Mouse (Mus musculus) retina, postnatal 7 days (tissue): Measurements from ENCODE around the gene Stra6.

Source experiments
- DNase-seq: peaks from one replicate; pipeline ENCODE4 v3.0.0-alpha.2; 2012; ENCODE audit warnings: low read depth, low spot score

Gene Stra6

GRCm38 (mm10) chr9:58049861-58050260 lies 13.7 kb upstream of the Stra6 start:
- DNase-seq, result no peak

DNA sequence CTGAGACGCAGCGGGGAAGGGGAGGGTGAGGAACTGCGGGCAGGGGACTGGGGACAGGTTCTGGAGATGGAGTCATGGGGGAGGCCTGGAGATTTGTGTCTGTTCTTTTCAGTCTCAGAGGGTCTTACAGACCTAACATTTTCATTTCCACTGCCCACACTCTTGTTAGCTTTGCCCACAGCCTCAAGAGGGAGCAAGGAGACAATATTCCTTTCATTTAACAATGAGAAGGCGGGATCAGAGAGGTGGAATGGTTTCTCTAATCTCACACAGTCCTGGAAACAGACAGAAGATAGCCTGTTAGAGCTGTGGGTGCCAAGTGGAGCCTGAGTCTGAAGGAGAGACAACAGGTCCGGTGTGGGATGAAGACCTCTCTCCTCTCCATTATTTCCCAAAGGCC lies 11.7 kb upstream of the Stra6 start:
- DNase-seq, result no peak

DNA sequence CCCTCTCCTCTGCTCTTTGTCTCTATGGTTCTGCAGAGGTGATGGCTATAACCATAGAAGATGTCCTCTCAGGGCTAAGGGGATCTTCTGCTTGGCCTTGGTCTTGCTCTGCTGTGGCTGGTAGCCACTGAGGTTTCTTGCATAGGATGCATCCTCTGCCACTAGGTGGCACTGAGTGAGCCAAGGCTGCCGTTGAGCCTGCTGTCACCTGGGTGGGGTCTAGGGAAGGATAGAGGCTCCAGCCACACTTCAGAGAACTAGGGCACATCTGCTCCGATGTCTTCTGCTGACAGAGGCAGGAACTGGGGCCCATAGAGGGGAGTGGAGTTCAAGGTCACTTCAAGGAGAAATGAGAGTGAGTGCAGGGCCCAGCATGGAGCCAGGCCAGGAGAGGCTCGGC lies 10.5 kb upstream of the Stra6 start:
- peak; percentile 61 for DNase-seq

GRCm38 (mm10) chr9:58053544-58053943 lies 10.0 kb upstream of the Stra6 start:
- DNase-seq, result no peak

DNA sequence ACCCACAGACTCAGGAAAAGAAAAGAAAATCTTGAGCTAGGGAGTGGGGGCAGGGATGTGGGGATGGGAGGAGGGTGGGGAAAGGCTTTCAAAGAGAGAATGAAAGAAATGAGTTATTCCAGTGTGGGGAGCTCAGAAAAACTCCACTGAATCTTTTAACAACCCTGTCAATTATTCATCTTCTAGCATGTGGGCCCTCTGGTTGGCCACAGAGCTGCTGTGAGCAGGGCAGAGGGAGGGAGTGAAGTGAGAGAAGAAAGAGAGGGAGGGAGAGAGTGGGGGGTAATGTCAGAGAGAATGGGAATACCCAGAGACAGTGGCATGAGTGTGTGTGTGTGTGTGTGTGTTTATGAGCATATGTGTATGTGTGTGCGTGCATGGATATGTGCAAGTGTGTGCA lies 9.6 kb upstream of the Stra6 start:
- no peak for DNase-seq

DNA sequence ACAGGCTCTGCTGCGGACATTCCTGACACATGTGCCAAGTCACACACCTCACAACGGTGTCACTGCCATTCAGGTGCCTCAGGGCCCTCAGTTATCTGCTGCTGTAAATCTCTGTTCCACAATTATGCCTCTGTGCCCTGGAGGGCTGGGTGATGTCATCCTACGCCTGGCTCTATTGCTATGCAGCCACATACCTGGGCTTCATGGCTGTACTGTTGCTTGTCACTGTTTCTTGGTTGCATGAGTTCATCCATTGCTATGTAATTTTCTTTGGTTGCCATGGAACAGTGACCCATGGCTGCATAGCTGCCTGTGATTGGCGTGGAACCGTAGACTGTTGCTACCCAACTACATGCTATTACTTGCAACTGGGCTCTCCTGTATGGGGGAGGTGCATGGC lies 7.9 kb upstream of the Stra6 start:
- DNase-seq, result no peak

GRCm38 (mm10) chr9:58059920-58060319 lies 3.7 kb upstream of the Stra6 start:
- DNase-seq, result no peak

- DNase-seq, result no peak
These were observed 2.6 kb upstream of the Stra6 start for GRCm38 (mm10) chr9:58060677-58061667.

- DNase-seq, result no peak
These were observed 1.9 kb downstream of the Stra6 start for GRCm38 (mm10) chr9:58065532-58065931.

DNA sequence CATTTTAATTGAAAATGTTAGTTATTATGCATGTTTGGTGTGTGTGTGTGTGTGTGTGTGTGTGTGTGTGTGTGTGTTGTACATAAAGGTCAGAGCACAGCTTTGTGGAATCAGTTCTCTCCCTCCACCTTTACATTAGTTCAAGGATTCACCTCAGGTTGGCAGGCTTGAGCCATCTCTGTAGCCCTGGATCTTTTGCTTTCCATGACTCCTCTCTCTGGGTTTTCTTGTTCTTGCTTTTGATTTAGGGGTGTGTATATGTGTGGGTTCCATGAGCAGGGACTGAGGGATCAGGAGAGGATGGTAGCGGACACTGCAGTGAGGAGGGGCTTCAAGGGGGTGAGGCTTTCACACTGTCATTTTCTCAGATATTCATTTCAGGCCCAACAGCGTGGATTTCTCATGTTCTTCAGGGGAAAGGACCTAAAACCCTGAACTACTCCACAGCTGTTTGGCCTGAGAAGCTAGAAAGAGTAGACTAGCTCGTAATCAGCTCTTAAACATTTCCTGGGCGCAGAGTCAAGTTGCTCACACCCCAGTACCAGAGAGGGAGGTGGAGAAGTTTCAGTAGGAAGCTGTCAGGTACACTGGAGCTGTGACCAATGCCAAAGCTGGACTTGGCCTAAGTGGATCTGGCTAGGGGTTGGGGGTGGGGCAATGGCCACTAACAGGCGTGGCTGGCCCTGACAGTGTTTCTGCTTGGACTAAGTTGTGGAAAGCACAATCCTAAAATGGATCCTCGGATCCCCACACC lies 2.6 kb downstream of the Stra6 start:
- no peak for DNase-seq

DNA sequence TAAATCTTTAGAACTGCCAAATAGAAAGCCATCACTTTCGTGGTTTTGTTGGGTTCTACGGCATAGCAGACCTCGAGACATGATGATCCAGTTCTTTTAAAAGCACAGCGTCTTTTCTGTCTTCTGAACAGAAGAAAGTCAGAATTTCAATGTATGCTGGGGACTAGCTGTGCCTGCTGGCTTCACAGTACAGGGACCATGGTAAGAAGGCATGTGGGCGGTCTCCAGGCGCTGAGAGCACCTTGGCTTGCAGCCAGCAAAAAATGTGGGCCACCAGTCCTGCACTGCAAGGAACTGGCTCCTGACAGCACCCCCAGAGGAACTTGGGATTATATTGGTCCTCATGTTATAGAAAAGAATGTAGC lies 3.1 kb downstream of the Stra6 start:
- DNase-seq, result no peak

DNA sequence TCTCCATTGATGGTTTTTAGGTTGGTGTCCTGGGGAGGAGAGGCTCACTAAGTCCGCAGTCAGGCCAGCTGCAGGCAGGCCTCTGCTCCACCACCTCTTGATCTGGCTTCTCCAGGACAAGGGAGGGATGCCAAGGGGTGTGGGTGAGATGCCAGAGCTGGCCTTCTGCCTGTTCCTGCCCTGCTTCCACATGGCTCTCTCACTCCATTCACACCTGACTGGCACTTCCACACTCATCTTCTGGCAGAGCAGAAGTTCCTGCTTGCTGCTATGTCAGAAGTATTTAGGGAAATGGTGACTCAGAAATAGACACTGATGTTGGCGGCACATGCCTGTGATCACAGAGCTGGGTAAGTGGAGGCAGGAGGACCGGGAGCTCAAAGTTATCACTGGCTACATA lies 4.0 kb downstream of the Stra6 start:
- no peak for DNase-seq

DNA sequence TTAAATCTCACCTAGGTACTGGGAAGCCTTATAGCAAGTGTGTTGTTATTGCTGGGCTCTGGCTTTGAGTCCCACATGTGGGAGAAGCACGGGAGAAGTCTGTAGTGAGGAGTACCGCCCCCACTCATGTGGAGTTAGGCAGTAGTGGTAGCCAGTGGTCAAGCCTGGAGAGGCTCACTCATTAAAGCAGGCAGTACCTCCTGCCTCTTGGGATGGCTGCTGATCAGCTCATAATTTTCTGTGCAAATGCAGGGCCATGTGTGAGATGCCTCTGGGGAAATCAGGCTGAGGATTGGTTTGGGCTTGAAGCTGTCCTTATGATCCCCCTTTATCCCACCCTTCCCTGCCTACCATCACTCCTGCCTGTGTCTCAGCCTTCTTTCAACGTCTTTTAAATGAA lies 11.0 kb downstream of the Stra6 start:
- DNase-seq, result no peak

DNA sequence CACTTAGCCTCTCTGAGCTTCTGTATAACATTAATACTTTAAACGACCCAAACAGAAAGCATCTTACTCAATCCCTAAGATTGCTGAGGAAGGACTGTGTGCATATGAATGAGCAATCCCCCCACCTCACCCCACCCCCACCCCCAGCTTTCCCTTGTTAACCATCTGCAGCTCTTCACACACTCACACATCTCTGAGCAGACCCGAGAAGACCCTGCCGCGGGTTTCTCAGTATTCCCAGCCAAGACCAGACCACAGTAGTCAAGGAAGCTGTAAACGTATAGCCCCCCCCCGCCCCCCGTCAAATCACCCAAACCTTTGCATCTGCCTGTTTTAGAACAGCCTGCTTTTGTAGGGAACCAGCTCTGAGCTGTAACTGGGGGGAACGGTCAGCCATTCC lies 21.0 kb downstream of the Stra6 start:
- DNase-seq, result no peak

DNA sequence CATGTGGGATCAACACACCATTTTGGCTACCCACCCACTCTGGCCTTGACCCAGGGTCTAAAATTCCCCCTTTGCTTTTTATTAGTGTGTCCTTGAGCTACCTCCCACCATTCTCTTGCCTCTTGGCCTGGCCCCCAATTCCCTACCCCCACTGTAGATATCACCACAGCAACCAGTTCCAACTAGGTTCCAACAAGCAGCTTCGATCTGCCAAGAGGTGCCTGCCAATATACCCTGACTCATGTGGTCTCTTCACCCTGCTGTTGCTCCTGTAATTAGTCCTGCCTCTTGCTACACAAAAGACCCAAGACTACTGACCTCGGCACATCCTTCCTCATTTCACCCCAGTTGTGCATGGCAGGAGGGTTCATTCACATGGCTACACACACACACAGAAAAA lies 21.5 kb downstream of the Stra6 start:
- DNase-seq, result no peak

GRCm38 (mm10) chr9:58086203-58086602 lies 22.6 kb downstream of the Stra6 start:
- DNase-seq, result no peak

- no peak for DNase-seq
These were observed 23.3 kb downstream of the Stra6 start for GRCm38 (mm10) chr9:58086861-58087260.

DNA sequence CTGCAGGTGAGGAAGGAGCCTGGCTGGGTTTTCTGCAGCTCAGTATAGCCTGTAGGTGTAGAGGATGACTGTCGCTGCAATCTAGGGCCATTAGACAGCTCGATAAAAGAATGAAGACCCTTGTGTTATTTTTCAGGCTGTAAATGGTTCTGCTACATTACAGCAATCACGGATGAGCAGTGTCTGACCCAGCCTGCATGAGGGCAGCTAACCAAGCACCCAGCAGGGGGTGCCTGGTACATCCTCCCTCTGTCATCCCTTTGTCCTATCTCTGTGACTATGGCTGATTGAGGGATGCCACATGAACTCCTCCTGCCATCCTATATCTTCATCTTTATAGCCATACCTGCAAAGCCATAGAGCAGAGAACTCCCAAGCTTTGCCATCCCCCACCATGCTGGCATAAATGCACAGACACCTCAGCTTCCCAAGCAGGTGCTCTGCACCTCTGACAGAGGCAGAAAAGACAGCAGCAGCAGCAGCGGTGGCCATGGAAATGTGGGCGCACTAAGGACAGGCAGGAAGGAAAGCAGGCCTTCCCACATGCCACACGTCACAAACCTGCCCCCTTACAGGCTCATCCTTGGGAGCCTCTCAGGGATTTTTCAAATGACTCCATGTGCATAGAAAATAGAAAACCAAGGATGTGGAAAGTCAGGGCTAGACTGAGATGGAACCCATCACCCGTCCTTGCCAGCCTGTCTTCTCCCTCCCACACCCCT lies 23.9 kb downstream of the Stra6 start:
- no peak for DNase-seq

- DNase-seq, result no peak
These were observed 28.2 kb downstream of the Stra6 start for GRCm38 (mm10) chr9:58091623-58092425.

DNA sequence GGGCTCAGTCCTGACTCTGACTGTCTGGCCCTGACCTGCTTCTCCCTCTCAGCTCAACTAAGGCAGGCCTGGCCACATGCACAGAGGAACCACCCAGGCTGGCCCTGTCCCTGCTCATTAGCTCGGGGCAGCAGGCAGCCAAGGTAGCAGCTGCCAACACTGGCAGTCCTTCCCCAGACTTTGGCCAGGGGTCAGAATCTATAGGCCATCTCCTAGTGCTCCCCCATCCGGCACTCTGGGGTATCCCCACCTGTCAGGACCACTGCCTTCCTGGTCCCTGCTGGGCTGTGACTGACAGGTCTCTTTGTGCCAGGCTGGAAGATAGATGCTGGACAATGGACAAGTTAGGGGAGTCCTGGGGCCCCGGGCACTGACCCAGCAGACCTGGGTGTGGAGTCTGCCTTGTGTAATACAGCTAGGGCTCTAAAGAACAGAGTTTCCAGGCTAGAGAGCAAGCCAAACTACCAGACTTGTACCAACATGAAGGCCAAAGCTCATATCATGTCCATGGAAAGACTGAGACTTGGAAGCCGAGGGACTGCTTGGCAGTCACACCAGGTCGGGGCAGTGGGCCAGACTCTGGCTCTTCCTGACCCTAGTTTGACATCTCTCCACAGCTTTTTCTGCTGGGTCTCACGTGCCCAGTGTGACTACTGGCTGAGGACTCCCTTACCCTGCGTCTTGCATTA lies 29.1 kb downstream of the Stra6 start:
- DNase-seq, result no peak

- no peak for DNase-seq
These were observed 30.2 kb downstream of the Stra6 start for GRCm38 (mm10) chr9:58093776-58094175.
